Mouse (Mus musculus) bone marrow macrophage, adult 2 months (primary cell): Measurements from ENCODE around the gene Rint1. TPM values are rescaled to one million over a fixed set of nuclear protein-coding genes. Genes with fewer than 3 reads are reported as not detected.
A peak's percentile ranks its signal among the peaks of the same experiment; 100 is the strongest.
"Not testable (repeated sequence)": the region's sequence is repeated elsewhere in the genome, so short reads cannot be mapped to it uniquely, and the experiment has no call there.

ENCODE experiments used
- H3K27ac ChIP-seq: 2 replicates; pipeline ENCODE4 v1.5.1; 2012; ENCODE audit warnings: low read depth, low read length; ENCODE audit not compliant: insufficient read depth
- H3K4me1 ChIP-seq: 2 replicates; pipeline ENCODE4 v1.6.1; 2012; ENCODE audit warnings: low read length; ENCODE audit not compliant: control insufficient read depth, insufficient read depth
- H3K4me3 ChIP-seq: 2 replicates; pipeline ENCODE4 v1.5.1; 2012; ENCODE audit warnings: mild to moderate bottlenecking, low read length, moderate library complexity; ENCODE audit not compliant: insufficient read depth
- CTCF ChIP-seq: IDR thresholded peaks from 2 replicates; pipeline ENCODE4 v1.5.1; 2012; ENCODE audit warnings: low read depth, mild to moderate bottlenecking, low read length, moderate library complexity
- POLR2A ChIP-seq: IDR thresholded peaks from 2 replicates; pipeline ENCODE4 v1.6.1; 2012; ENCODE audit warnings: mild to moderate bottlenecking, low read depth, low read length, borderline replicate concordance
- polyA plus RNA-seq: library from polyadenylated mRNA; stranded (reverse); fragments of >200 nt; gene quantifications from 2 replicates; pipeline ENCODE4 v1.2.4, GENCODE M21; 2012; ENCODE audit not compliant: missing spikeins, insufficient read depth, insufficient read length

Rint1 gene
- polyA plus RNA-seq, 1 experiment = 10.6 TPM

DNA sequence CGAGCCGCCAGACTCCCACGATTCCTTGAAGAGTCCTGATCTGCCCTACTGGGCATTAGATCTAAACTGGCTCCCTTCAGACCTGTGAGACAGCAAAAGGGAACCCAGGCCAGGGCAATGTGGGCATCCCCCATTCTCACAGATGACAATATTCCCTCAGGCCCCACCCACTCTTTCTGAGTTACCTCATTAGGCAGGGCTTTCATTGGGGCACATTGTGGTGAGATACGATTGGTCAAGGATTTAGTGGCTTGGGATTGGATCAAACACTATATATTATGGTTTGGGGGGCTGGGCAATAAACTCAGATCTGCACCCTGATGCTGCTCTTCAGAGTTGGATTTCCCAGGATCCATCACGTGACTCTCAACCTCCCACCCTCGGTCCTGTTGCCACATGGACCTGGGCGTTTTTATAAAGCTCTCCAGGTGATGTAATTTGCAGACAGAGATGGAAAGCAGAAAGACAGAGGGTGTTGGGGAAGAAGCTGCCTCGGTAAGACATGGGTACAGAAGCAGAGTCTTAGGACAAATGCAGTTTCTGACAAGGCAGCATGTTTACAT lies 36.7 kb downstream of the Rint1 start:
- TF ChIP-seq POLR2A (no peak), CTCF (no peak)
- no peaks in the 10 kb centered on the region for H3K4me1 ChIP-seq
- no peak overlapping the region for H3K4me3 ChIP-seq
- no peak overlapping the region for H3K27ac ChIP-seq

- Histone ChIP-seq H3K27ac (no peak overlapping the region), H3K4me1 (no peaks in the 10 kb centered on the region), H3K4me3 (no peak overlapping the region)
- TF ChIP-seq CTCF (peak; percentile 50; the same call in 1 of the 2 replicates), POLR2A (no peak)
Measured at GRCm38 (mm10) chr5:23826321-23827004, 39.0 kb downstream of the Rint1 start.

- H3K27ac ChIP-seq = no peak overlapping the region
- H3K4me3 ChIP-seq = no peak overlapping the region
- no peak for TF ChIP-seq CTCF
- no peak for TF ChIP-seq POLR2A
- peaks cover 1% of the 10 kb centered on the region for H3K4me1 ChIP-seq
Measured at GRCm38 (mm10) chr5:23830897-23831752, 43.6 kb downstream of the Rint1 start.

- not testable (repeated sequence) for H3K4me3 ChIP-seq, H3K4me1 ChIP-seq, H3K27ac ChIP-seq
Measured at GRCm38 (mm10) chr5:23835691-23836090, 48.2 kb downstream of the Rint1 start.

GRCm38 (mm10) chr5:23838158-23838557 lies 50.6 kb downstream of the Rint1 start:
- Histone ChIP-seq H3K4me3 (no peak overlapping the region), H3K4me1 (peaks cover 10% of the 10 kb centered on the region), H3K27ac (no peak overlapping the region)
- TF ChIP-seq POLR2A (no peak), CTCF (no peak)

- Histone ChIP-seq H3K27ac (peak within 1 kb of the TSS; percentile 75), H3K4me3 (peak within 1 kb of the TSS; percentile 91)
- TF ChIP-seq POLR2A (no peak), CTCF (no peak)
Measured at GRCm38 (mm10) chr5:23843674-23844530, 56.4 kb downstream of the Rint1 start, which contains the start of gene Tomm7. Gene Tomm7, minus strand, starts transcription at chr5:23844161.

GRCm38 (mm10) chr5:23844531-23844841 lies 57.0 kb downstream of the Rint1 start:
- H3K4me1 ChIP-seq = peaks cover 7% of the 10 kb centered on the region
- TF ChIP-seq POLR2A (no peak), CTCF (no peak)
- peak overlapping the region; percentile 63 for H3K4me3 ChIP-seq
- peak overlapping the region; percentile 72 for H3K27ac ChIP-seq

More at GRCm38 (mm10) chr5:23843674-23844530, 56.4 kb downstream of the Rint1 start, which contains the start of gene Tomm7:
- peaks cover 7% of the 10 kb centered on the region for H3K4me1 ChIP-seq

- Histone ChIP-seq H3K4me1 (peaks cover 7% of the 10 kb centered on the region), H3K27ac (peak overlapping the region; percentile 72; the same call in 1 of the 2 replicates), H3K4me3 (no peak overlapping the region)
- TF ChIP-seq POLR2A = no peak
- no peak for TF ChIP-seq CTCF
Measured at GRCm38 (mm10) chr5:23845141-23845540, 57.6 kb downstream of the Rint1 start.

DNA sequence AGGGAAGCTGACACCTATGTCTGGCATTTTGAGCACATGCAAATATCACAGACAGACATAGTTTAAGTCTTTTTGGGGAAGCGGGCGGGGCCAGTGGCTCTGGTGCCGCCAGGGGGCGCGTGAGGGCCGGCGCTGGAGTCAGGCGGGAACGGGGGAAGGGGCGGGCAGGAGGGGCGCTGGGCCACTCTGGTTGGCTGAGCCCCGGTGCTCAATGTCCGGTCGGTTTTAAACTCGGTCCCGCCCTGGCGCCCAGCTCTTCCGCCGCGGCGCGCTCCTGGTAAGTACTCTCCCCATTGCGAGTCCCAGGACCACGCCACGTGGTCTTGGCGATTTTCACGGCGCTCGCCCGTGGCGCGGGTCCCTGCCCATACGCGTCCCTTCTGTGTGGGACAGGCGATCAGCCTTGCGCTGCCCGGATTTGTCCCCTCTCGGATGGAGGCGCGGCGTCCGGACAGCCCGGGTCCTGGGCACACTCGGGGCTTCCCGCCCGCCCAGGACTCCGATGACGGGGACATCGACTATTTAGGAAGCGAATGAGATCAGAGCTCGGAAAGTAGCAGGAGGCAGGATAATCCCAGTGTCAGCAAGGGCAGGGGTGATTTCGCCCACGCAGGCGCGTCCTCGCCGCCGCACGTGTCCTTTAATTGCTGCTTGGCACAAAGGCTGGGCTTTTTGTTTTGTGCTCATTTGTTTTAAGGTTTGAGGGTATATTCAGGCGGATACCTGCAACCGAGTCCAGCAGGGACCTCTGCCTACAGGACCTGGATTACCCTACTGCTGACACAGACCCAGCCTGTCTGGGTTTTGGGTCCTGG lies 63.0 kb downstream of the Rint1 start:
- TF ChIP-seq POLR2A = no peak
- Histone ChIP-seq H3K27ac (peak overlapping the region; percentile 59), H3K4me1 (no peaks in the 10 kb centered on the region), H3K4me3 (peak overlapping the region; percentile 87)

DNA sequence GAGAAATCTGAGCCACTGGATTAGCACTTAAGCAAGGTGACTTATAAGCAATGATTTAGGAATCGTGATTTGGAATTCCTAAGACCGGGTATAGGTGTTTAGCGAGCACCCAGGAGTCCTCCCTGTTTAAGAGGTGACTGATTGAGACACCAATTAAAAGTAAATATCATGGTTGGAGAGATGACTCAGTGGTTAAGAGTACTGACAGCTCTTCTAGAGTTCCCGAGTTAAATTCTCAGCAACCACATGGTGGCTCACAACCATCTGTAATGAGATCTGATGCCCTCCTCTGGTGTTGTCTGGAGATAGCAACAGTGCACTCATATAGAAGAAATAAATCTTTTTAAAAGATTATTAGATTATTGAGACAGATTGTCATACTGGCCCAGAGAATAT lies 63.6 kb downstream of the Rint1 start:
- peak overlapping the region; percentile 87 for H3K4me3 ChIP-seq
- H3K27ac ChIP-seq = peak overlapping the region; percentile 59
- H3K4me1 ChIP-seq = not testable (repeated sequence)
